Mouse (Mus musculus): ENCODE measurements around the gene Mrps27.
A peak's percentile ranks its signal among the peaks of the same experiment; 100 is the strongest.
"Not testable (repeated sequence)": the region's sequence is repeated elsewhere in the genome, so short reads cannot be mapped to it uniquely, and the experiment has no call there.

The Mrps27 gene

GRCm38 (mm10) chr13:99344599-99345575, at the start of gene Mrps27, which contains the start of gene Ptcd2:
Mrps27 (plus strand) TSS chr13:99344786.
Ptcd2 (minus strand) TSS chr13:99344705.
- DNase-seq (ENCODE audit: low read depth): peak; percentile 97

DNA sequence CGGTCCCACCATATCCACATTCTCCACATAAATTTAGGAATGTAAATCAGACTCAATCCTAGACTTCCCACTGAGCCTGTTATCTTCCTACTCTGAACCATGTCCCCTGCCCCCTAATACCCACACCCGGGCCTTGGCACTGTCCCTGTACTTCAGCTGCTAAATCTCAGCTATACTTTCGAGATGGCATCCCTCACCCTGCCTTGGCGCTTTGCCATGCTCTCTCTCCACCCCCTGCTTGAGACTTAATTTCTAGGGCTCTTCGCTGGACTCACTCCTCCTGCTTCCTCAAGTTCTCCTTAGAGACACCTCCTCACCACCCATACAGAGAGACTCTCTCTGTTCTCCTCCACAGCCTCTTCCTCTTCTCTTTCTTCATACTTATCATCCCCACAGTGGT, 44.7 kb upstream of the Mrps27 start:
- DNase-seq (ENCODE audit: low read depth): no peak

- DNase-seq (ENCODE audit: low read depth): no peak
Measured at GRCm38 (mm10) chr13:99303846-99304245, 40.7 kb upstream of the Mrps27 start.

- no peak for DNase-seq (ENCODE audit: low read depth)
Measured at GRCm38 (mm10) chr13:99304365-99304764, 40.2 kb upstream of the Mrps27 start.

- no peak for DNase-seq (ENCODE audit: low read depth)
Measured at GRCm38 (mm10) chr13:99305186-99305585, 39.4 kb upstream of the Mrps27 start.

DNA sequence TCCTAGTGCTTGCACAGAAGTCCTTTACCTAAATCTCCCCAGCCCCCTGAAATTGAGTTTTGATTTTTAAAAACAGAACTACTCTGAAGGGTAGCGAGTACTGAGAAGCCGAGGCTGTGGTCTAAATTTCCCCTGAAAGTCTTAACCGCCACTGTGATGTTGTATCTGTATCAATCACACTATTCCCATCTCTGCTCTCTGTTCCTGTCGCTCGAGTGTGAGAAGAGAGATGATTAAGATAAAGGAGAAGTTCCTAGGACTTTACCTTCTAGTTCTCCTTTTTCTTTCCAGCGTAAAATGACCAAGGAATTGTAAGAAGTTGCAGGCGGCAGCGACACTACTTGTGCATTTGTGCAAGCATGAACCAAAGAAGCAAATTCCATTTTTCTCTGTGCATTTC, 38.4 kb upstream of the Mrps27 start:
- no peak for DNase-seq (ENCODE audit: low read depth)

- DNase-seq (ENCODE audit: low read depth): no peak
Measured at GRCm38 (mm10) chr13:99307930-99308359, 36.6 kb upstream of the Mrps27 start.

DNA sequence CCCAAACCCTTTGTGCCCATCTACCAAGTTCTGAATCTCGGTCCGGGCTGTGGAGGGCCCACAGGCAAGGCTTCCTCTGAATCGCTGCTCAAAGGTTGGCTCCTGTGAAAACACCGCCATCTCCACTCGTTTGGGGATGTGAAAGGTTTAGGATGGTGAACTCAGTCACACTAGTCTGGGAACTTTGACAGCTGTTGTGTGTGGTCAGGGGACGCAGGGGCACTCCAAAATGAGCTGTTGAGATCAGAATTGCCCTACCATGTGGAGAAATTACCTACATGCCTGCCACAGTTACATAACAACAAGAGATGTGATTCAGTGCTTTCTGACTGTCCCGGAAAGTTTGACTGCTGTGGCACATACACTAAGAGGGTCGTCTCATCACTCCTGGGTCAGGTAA, 36.2 kb upstream of the Mrps27 start:
- DNase-seq (ENCODE audit: low read depth): no peak

- DNase-seq (ENCODE audit: low read depth): no peak
Measured at GRCm38 (mm10) chr13:99314098-99314497, 30.5 kb upstream of the Mrps27 start.

DNA sequence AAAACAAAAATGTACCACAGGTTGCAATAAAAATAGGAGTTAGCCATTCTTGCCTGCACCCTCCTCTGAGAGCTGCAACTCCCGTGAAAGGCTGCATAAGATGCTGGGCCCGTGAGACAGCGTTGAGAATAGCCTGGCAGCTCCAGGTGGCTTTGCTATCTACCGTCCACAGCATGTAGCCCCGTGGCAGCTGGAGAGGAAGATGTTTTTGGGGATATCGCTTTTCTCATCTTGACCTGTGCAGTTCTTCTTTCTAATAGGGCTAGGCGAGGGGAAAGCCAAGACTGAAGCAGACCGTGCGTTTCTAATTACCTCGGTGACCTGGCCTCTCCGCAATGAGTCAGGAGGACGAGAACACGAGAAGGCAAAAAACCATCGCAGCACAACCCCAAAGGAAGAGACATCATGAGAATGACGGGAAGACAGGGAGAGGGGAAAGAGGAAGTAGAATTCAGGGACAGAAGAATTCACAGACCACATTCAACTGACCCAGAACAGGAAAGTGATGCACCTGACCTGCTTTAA, 29.9 kb upstream of the Mrps27 start:
- DNase-seq (ENCODE audit: low read depth): no peak

- no peak for DNase-seq (ENCODE audit: low read depth)
Measured at GRCm38 (mm10) chr13:99316366-99316765, 28.2 kb upstream of the Mrps27 start.

DNA sequence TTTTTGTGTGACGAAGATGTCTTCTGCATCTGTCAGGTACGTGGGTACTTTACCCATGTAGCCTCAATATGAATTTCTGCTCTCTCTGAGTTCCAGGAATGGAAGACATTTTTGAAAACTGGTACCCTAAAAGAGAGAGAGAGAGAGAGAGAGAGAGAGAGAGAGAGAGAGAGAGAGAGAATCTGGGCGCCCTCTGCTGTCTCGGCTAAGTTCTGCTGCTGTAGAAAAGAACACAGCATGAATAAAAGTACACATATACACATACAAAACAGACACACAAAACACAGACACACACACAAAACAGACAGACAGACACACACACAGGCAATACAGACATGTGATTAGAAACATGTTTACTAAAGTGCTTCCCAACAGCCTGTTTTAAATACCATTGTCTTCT, 27.5 kb upstream of the Mrps27 start:
- DNase-seq (ENCODE audit: low read depth): no peak

DNA sequence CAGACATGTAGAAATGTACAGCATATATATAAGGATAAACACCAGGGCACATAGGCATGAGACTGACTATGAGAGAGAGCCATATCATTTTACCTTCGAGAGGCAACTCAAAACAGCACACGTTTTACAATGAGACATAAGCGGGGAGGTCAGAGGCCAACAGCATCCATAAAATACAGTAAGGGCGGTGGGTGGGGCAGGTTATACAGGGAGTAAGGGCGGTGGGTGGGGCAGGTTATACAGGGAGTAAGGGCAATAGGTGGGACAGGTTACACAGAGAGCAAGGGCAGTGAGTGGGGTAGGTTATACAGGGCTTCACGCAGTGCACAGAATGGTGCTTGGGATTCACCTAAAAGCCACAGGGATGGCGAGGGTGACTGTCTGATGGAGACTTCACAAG, 24.1 kb upstream of the Mrps27 start:
- DNase-seq (ENCODE audit: low read depth): no peak

DNA sequence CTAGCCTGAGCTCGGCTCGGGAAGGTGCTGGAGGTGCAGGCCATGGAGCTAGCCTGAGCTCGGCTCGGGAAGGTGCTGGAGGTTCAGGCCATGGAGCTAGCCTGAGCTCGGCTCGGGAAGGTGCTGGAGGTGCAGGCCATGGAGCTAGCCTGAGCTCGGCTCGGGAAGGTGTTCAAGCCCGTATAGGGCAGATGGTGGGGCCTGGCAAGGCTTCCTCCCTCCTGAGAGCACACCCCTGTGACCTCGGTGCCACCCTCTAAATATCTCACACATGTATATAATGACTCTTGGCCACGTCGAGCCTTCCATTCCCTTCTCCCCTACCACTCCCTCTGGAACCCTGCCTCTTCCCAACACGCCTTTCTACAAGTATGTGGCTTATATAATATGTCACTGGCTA, 21.7 kb upstream of the Mrps27 start:
- not testable (repeated sequence) for DNase-seq (ENCODE audit: low read depth)

DNA sequence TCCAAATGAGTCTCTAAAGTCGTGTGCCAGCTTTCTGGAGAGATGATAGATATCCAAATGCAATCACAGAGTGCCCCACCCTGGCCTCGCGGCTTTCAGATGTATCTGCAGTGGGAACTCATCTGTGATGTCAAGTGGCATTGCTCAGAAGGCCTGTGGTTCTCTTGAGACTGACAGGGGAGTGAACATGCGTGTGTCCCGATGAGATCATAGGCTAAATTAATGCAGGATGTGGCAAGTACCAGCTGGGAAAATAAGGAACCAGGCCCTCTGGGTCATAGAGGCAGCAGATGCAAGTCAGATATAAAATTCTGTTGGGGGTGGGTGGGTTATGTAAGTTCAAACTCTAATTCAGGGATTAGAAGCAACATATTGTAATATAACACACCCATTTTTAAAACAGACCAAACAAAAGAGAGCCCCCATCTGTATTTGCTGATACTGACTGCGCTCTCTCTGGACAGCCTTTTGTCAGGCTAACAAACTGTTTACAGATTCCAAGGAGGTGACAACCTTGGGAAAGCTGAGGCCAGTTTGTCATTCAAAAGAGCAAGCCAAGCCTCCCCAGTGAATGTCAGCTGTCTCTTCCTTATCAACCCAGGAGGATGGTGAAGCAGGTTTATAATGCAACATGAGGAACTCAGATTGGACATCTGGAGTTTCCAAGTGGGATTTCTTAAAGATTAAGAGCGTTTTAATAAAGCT, 20.8 kb upstream of the Mrps27 start:
- no peak for DNase-seq (ENCODE audit: low read depth)

DNA sequence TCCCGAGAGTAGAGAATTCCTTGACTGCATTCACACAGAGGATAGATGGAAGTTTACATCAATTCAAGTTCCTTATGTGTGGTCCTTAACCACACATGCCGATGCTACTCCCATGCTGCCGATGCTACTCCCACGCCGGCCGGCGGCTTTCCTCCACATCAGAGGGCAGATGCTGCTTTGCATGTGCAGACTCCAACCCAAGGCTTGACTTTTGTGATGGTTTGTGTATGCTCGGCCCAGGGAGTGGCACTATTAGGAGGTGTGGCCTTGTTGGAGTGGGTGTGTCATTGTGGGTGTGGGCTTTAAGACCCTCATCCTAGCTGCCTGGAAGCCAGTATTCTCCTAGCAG, 20.3 kb upstream of the Mrps27 start:
- not testable (repeated sequence) for DNase-seq (ENCODE audit: low read depth)

DNA sequence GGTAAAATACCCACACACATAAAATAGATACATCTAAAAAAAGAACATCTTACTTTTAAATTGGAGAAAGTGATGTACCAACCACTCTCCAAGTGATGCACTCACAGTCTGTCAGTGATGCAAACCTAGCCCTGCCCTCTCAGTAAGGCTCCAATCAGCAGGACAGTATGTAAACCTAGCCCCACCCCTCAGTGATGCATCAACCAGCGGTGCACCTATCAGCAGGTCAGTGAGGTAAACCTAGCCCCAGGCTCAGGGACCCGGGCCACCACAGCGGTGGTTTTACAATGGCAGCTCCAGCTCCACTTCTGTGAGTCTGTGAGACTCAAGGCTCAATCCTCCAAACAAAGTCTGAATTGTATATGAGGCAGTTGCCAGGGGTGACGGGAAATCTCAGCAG, 13.3 kb upstream of the Mrps27 start:
- no peak for DNase-seq (ENCODE audit: low read depth)

DNA sequence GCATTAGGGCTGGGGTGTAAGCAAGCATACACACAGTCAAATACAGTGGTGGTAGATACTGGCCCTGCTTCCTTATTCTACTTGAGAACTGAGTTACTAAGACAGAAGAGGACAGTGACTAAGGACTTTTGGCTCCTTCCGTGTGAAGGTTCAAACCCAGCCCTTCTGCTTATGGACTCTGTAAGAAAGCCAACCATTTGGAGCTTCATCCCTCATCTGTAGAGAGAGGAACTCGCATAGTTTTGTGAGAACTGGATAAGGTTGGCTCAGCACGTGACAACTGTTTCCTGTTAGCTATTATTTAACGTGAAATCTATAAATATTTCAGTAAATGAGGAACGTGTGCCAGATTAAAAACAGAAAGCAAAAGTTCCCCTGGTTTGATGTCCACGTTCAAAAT, 7.1 kb upstream of the Mrps27 start:
- DNase-seq (ENCODE audit: low read depth): no peak

DNA sequence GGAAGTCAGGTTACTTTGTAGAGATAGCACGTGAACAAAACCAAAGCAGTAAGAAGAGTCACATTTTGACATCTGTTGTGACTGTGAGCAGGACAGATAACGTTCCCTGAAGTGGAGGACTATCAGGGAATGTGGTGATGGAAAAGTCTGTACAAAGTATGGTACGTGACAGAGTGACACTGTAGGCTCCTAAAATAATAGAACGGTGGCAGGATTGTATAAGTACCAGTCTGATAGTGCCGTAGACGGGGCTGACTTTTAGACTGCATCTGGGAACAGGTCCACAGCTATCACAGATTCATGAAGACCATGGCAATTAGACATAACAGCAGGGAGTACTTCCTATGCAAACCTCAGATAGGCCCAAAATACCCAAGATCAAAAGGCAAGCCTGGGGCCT, 3.1 kb upstream of the Mrps27 start:
- no peak for DNase-seq (ENCODE audit: low read depth)

- DNase-seq (ENCODE audit: low read depth): no peak
Measured at GRCm38 (mm10) chr13:99343876-99344598, 549 bp upstream of the Mrps27 start.

DNA sequence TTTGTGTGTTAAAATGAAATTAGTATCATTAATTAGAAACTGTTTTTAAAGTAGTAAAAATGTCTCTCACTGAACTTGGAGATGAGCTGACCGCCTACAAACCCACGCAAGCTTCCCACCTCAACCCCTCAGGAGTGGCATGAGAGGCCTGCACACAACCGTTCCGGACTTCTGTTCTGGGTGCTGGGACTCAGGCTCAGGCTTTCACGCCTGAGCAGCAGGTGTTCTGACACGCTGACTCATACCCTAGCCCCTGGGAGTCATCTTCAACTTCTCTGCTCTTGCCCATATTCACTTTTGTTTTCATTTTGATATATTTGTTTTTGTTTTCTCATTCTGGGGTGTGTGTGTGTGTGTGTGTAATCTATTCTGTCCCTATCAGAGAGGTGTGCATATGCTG, 5.4 kb downstream of the Mrps27 start:
- no peak for DNase-seq (ENCODE audit: low read depth)

- DNase-seq (ENCODE audit: low read depth): no peak
Measured at GRCm38 (mm10) chr13:99351186-99351585, 6.6 kb downstream of the Mrps27 start.

Measured in induced T-regulatory cell, adult 2 months (primary cell).